Mouse (Mus musculus) left cerebral cortex, adult 8-10 months (tissue): ENCODE results near the gene Sdc4. TPM values are rescaled to one million over a fixed set of nuclear protein-coding genes. Genes with fewer than 3 reads are reported as not detected.

ENCODE experiments used
- DNase-seq, 2 experiments: peaks; one replicate each; pipeline ENCODE4 v3.0.0; 2022; ENCODE audit warnings: low spot score in 2 of 2
- total RNA-seq, 4 experiments: library from RNA; stranded (reverse); gene quantifications; 2 replicates each; pipeline ENCODE4 v1.2.4; 2022

The Sdc4 gene
- total RNA-seq, 4 experiments from 2014 or later, result 81.2 to 117 (median 89.0) TPM

- DNase-seq, result no peak
Measured at GRCm38 (mm10) chr2:164403396-164404081, 40.1 kb downstream of the Sdc4 start.

GRCm38 (mm10) chr2:164402906-164403305, 40.8 kb downstream of the Sdc4 start, which contains the start of gene Rbpjl:
TSS of gene Rbpjl (plus strand) at chr2:164403141.
- DNase-seq, result peak in 1 of 2 experiments; percentile 51

GRCm38 (mm10) chr2:164396911-164397310, 46.8 kb downstream of the Sdc4 start:
- no peak for DNase-seq

GRCm38 (mm10) chr2:164396076-164396475, 47.6 kb downstream of the Sdc4 start:
- DNase-seq, result no peak

GRCm38 (mm10) chr2:164393126-164393525, 50.6 kb downstream of the Sdc4 start:
- no peak for DNase-seq

GRCm38 (mm10) chr2:164389499-164389898, 54.2 kb downstream of the Sdc4 start:
- peak; percentile 57 to 89 for DNase-seq

- peak; percentile 20 to 55 for DNase-seq
Measured at GRCm38 (mm10) chr2:164389020-164389419, 54.7 kb downstream of the Sdc4 start, which contains the start of gene Slpi. TSS of gene Slpi (minus strand) at chr2:164389095.

- DNase-seq, result peak in 1 of 2 experiments; percentile 57
Measured at GRCm38 (mm10) chr2:164386953-164387352, 56.7 kb downstream of the Sdc4 start.

- DNase-seq, result peak in 1 of 2 experiments; percentile 37
Measured at GRCm38 (mm10) chr2:164385927-164386763, 57.5 kb downstream of the Sdc4 start.

- DNase-seq, result no peak
Measured at GRCm38 (mm10) chr2:164383656-164384399, 59.9 kb downstream of the Sdc4 start.

GRCm38 (mm10) chr2:164382971-164383370, 60.7 kb downstream of the Sdc4 start:
- no peak for DNase-seq

GRCm38 (mm10) chr2:164381726-164382125, 62.0 kb downstream of the Sdc4 start:
- DNase-seq, result no peak

GRCm38 (mm10) chr2:164377478-164378426, 65.9 kb downstream of the Sdc4 start:
- DNase-seq, result no peak

Other genes with a start within 250 kb of the Sdc4 start
- not detected for gene Wfdc15a, start 243.8 kb downstream of the Sdc4 start, total RNA-seq
- gene Wfdc15b, start 222.2 kb downstream of the Sdc4 start, total RNA-seq, result not detected
- gene Svs2, start 205.4 kb downstream of the Sdc4 start, total RNA-seq, result not detected
- gene Svs3b, start 187.2 kb downstream of the Sdc4 start, total RNA-seq, result not detected
- gene Svs4, start 165.4 kb downstream of the Sdc4 start, total RNA-seq, result not detected
- not detected for gene Svs3a, start 154.6 kb downstream of the Sdc4 start, total RNA-seq
- gene Svs6, start 127.1 kb downstream of the Sdc4 start, total RNA-seq, result not detected
- not detected for gene Svs5, start 111.1 kb downstream of the Sdc4 start, total RNA-seq
- 1 to 10 TPM in 2 of 4 experiments, under 1 TPM in 1, not detected in 1; 0.62 to 1.8 (median 1.3) TPM for gene Slpi, start 54.8 kb downstream of the Sdc4 start, total RNA-seq
- under 1 TPM; 0.17 to 0.77 (median 0.31) TPM for gene Rbpjl, start 40.7 kb downstream of the Sdc4 start, total RNA-seq
- 10 to 100 TPM in 3 of 4 experiments, 1 to 10 TPM in 1; 9.9 to 12.0 (median 10.6) TPM for gene Matn4, start 38.7 kb downstream of the Sdc4 start, total RNA-seq
- gene Sys1, start 13.1 kb upstream of the Sdc4 start, total RNA-seq, result 10 to 100 TPM; 39.4 to 46.1 (median 40.6) TPM
- gene Gm20458, start 17.1 kb upstream of the Sdc4 start, total RNA-seq, result 10 to 100 TPM in 1 of 4 experiments, 1 to 10 TPM in 3; 4.4 to 15.6 (median 6.3) TPM
- not detected for gene Trp53tg5, start 29.8 kb upstream of the Sdc4 start, total RNA-seq
- gene Dbndd2, start 42.2 kb upstream of the Sdc4 start, total RNA-seq, result 100 to 1,000 TPM; 140 to 155 (median 147) TPM
- 10 to 100 TPM; 84.0 to 97.2 (median 89.5) TPM for gene Pigt, start 53.6 kb upstream of the Sdc4 start, total RNA-seq
- 1 to 10 TPM in 2 of 4 experiments, under 1 TPM in 2; 0.98 to 1.5 (median 1.1) TPM for gene Wfdc2, start 118.5 kb upstream of the Sdc4 start, total RNA-seq
- gene Spint3, start 129.6 kb upstream of the Sdc4 start, total RNA-seq, result not detected
- gene Wfdc6a, start 141.6 kb upstream of the Sdc4 start, total RNA-seq, result not detected
- gene Eppin, start 149.7 kb upstream of the Sdc4 start, total RNA-seq, result not detected
- gene Wfdc6b, start 169.6 kb upstream of the Sdc4 start, total RNA-seq, result not detected
- gene Wfdc8, start 169.7 kb upstream of the Sdc4 start, total RNA-seq, result not detected
- not detected for gene Wfdc16, start 194.9 kb upstream of the Sdc4 start, total RNA-seq
- not detected for gene Wfdc10, start 212.2 kb upstream of the Sdc4 start, total RNA-seq
- gene Wfdc9, start 212.7 kb upstream of the Sdc4 start, total RNA-seq, result not detected
- gene Wfdc11, start 230.2 kb upstream of the Sdc4 start, total RNA-seq, result not detected
- gene Wfdc13, start 241.2 kb upstream of the Sdc4 start, total RNA-seq, result not detected